Mouse (Mus musculus) liver, postnatal 0 days (tissue): ENCODE results near the gene Mpdz.

Source experiments
- CTCF ChIP-seq: sonication (generic); IDR thresholded peaks from 2 replicates; pipeline ENCODE4 v1.5.1; 2016; ENCODE audit warnings: antibody characterized with exemption, low read depth
- EP300 ChIP-seq: IDR thresholded peaks from 2 replicates; pipeline ENCODE4 v1.6.1; 2016; ENCODE audit warnings: antibody characterized with exemption, low read depth, mild to moderate bottlenecking

- TF ChIP-seq EP300, result no peak
- TF ChIP-seq CTCF, result no peak
These were observed 193.4 kb downstream of the Mpdz start for GRCm38 (mm10) chr4:81249245-81249644.
